Mouse (Mus musculus) erythroblast, embryonic 14.5 days (primary cell): ENCODE data around the gene Vangl2. TPM values are rescaled to one million over a fixed set of nuclear protein-coding genes. Genes with fewer than 3 reads are reported as not detected.
"Not testable (repeated sequence)": the region's sequence is repeated elsewhere in the genome, so short reads cannot be mapped to it uniquely, and the experiment has no call there.

Experiments used
- H3K27me3 ChIP-seq: 2 replicates; pipeline ENCODE4 v1.6.1; 2012; ENCODE audit warnings: inconsistent platforms; ENCODE audit not compliant: control insufficient read depth
- H3K36me3 ChIP-seq: 2 replicates; pipeline ENCODE4 v1.6.1; 2012; ENCODE audit warnings: mild to moderate bottlenecking, inconsistent platforms; ENCODE audit not compliant: control insufficient read depth
- H3K4me1 ChIP-seq: 2 replicates; pipeline ENCODE4 v1.6.1; 2012; ENCODE audit warnings: inconsistent platforms; ENCODE audit not compliant: control insufficient read depth
- H3K4me3 ChIP-seq: replicated peaks from 2 replicates; pipeline ENCODE3; 2012; ENCODE audit warnings: moderate library complexity, mild to moderate bottlenecking, inconsistent platforms
- H3K9me3 ChIP-seq: 2 replicates; pipeline ENCODE4 v1.6.1; 2012; ENCODE audit warnings: low read length, inconsistent platforms, mixed read lengths; ENCODE audit not compliant: control insufficient read depth
- GATA1 ChIP-seq: IDR thresholded peaks from 2 replicates; pipeline ENCODE4 v1.6.1; 2012; ENCODE audit warnings: low read length, inconsistent platforms, mixed read lengths
- TAL1 ChIP-seq: IDR thresholded peaks from 3 replicates; pipeline ENCODE4 v1.6.1; 2012; ENCODE audit warnings: low read length, inconsistent platforms, mixed read lengths
- polyA plus RNA-seq: library from polyadenylated mRNA; stranded (reverse); fragments of >175 nt; gene quantifications from 2 replicates; pipeline ENCODE4 v1.2.3, GENCODE M21; 2012

The Vangl2 gene
- polyA plus RNA-seq, 1 experiment: 0.01 TPM

- no peaks in the 10 kb centered on the region for H3K4me1 ChIP-seq
- H3K36me3 ChIP-seq: no peaks in the 10 kb centered on the region
- no peaks in the 10 kb centered on the region for H3K9me3 ChIP-seq
- no peaks in the 10 kb centered on the region for H3K27me3 ChIP-seq
- H3K4me3 ChIP-seq: no peak overlapping the region
- TF ChIP-seq GATA1 (no peak), TAL1 (no peak)
Observed at GRCm38 (mm10) chr1:171977891-171978290, 50.4 kb downstream of the Vangl2 start.

- no peak for TF ChIP-seq GATA1
- no peak for TF ChIP-seq TAL1
- Histone ChIP-seq H3K4me1 (no peaks in the 10 kb centered on the region), H3K9me3 (no peaks in the 10 kb centered on the region), H3K36me3 (no peaks in the 10 kb centered on the region), H3K4me3 (no peak overlapping the region), H3K27me3 (no peaks in the 10 kb centered on the region)
Observed at GRCm38 (mm10) chr1:171976826-171977539, 51.3 kb downstream of the Vangl2 start.

GRCm38 (mm10) chr1:171975831-171976230, 52.4 kb downstream of the Vangl2 start:
- H3K27me3 ChIP-seq: no peaks in the 10 kb centered on the region
- H3K9me3 ChIP-seq: no peaks in the 10 kb centered on the region
- H3K4me3 ChIP-seq: no peak overlapping the region
- TF ChIP-seq GATA1 (no peak), TAL1 (no peak)
- no peaks in the 10 kb centered on the region for H3K4me1 ChIP-seq
- no peaks in the 10 kb centered on the region for H3K36me3 ChIP-seq

GRCm38 (mm10) chr1:171975377-171975776, 52.9 kb downstream of the Vangl2 start:
- H3K4me1 ChIP-seq: no peaks in the 10 kb centered on the region
- TF ChIP-seq GATA1 (no peak), TAL1 (no peak)
- H3K27me3 ChIP-seq: no peaks in the 10 kb centered on the region

GRCm38 (mm10) chr1:171974361-171974760, 53.9 kb downstream of the Vangl2 start:
- H3K4me1 ChIP-seq, H3K9me3 ChIP-seq, H3K27me3 ChIP-seq, H3K36me3 ChIP-seq, H3K4me3 ChIP-seq: not testable (repeated sequence)

More at GRCm38 (mm10) chr1:171975377-171975776, 52.9 kb downstream of the Vangl2 start:
- Histone ChIP-seq H3K9me3 (no peaks in the 10 kb centered on the region), H3K4me3 (no peak overlapping the region), H3K36me3 (no peaks in the 10 kb centered on the region)

- H3K9me3 ChIP-seq: no peaks in the 10 kb centered on the region
- TF ChIP-seq GATA1: no peak
- no peak for TF ChIP-seq TAL1
- H3K27me3 ChIP-seq: no peaks in the 10 kb centered on the region
- H3K4me3 ChIP-seq: no peak overlapping the region
- no peaks in the 10 kb centered on the region for H3K4me1 ChIP-seq
- no peaks in the 10 kb centered on the region for H3K36me3 ChIP-seq
Observed at GRCm38 (mm10) chr1:171970854-171971586, 57.2 kb downstream of the Vangl2 start.

- no peaks in the 10 kb centered on the region for H3K27me3 ChIP-seq
- no peaks in the 10 kb centered on the region for H3K9me3 ChIP-seq
- no peaks in the 10 kb centered on the region for H3K36me3 ChIP-seq
- no peaks in the 10 kb centered on the region for H3K4me1 ChIP-seq
- H3K4me3 ChIP-seq: no peak overlapping the region
- no peak for TF ChIP-seq GATA1
- TF ChIP-seq TAL1: no peak
Observed at GRCm38 (mm10) chr1:171969221-171969620, 59.0 kb downstream of the Vangl2 start.

- Histone ChIP-seq H3K4me3 (no peak overlapping the region), H3K4me1 (no peaks in the 10 kb centered on the region), H3K36me3 (no peaks in the 10 kb centered on the region), H3K27me3 (no peaks in the 10 kb centered on the region), H3K9me3 (no peaks in the 10 kb centered on the region)
- TF ChIP-seq GATA1 (no peak), TAL1 (no peak)
Observed at GRCm38 (mm10) chr1:171966054-171966790, 62.0 kb downstream of the Vangl2 start.

- TF ChIP-seq TAL1 (no peak), GATA1 (no peak)
- Histone ChIP-seq H3K9me3 (no peaks in the 10 kb centered on the region), H3K36me3 (no peaks in the 10 kb centered on the region), H3K4me1 (no peaks in the 10 kb centered on the region), H3K4me3 (no peak overlapping the region), H3K27me3 (no peaks in the 10 kb centered on the region)
Observed at GRCm38 (mm10) chr1:171963613-171964012, 64.6 kb downstream of the Vangl2 start.
